Mouse (Mus musculus) v-Abl transformed pro-B cells (cell line): ENCODE measurements around the gene S100a5.

ENCODE experiments used
- in situ Hi-C, 2 experiments: fragments of 400-800 bp; cut with MboI; formaldehyde crosslinking; loops; one replicate each; pipeline ENCODE4 v1.15.1; 2025; ENCODE audit not compliant: unreplicated experiment in 2 of 2

The S100a5 gene

DNA sequence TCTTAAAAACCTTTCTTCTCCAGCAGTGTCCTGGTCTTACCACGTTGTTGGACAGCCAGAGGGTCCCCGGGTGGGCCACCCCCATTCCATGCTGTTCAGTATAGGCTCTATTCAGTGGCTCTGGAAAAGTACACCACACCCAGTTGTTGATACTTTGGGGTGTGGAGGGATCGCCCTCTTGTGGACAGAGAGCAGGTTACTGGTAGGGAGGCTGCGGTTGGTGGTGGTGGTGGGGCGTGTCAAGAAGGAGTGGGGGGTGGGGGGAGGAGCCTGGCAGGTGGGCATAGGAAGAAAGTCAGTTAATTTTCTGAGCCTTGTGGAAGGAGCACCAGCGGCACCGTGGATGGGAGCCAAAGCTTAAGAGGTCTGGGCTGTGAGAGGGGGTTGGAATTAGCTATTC is 7.1 kb downstream of the S100a5 start:
- in situ Hi-C loops: loop anchor here (5.0 to 25.0 kb wide), 4 partner anchors 33 to 403 kb away; partner anchors contain the start of genes Rab13 (in 1 of the 2) and Rps27 (in 1 of the 2)

DNA sequence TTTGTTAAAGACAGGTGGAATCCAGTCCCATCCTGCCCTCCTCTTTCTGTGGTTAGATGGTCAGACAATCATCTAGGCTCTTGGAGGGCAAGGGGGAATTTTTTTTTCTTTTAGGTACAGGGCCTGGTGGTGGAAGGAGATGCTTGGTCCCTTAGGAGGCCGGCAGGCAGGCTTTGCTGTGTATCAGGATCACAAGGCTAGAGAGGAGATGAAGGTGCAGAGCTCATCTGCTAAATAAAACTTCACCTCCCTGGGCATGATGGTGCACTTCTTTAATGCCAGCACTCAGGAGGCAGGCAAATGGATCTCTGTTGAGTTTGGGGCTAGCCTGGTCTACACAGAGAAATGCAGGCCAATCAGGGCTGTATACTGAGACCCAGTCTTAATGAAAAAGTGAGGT is 7.6 kb downstream of the S100a5 start:
- in situ Hi-C loops: loop anchor here (5.0 to 25.0 kb wide), 4 partner anchors 34 to 404 kb away; partner anchors contain the start of genes Rab13 (in 1 of the 2) and Rps27 (in 1 of the 2)

- in situ Hi-C loops: loop anchor here (5.0 to 25.0 kb wide), 4 partner anchors 35 to 405 kb away; partner anchors contain the start of genes Rab13 (in 1 of the 2) and Rps27 (in 1 of the 2)
Observed at GRCm38 (mm10) chr3:90617586-90617985, 9.3 kb downstream of the S100a5 start.

- in situ Hi-C loops: loop anchor here in 1 of 2 experiments (25.0 kb wide), 1 partner anchor 409 kb away; the partner anchor contains the start of genes Rab13 and Rps27
Observed at GRCm38 (mm10) chr3:90621552-90621951, 13.2 kb downstream of the S100a5 start.

- in situ Hi-C loops: loop anchor here in 1 of 2 experiments (25.0 kb wide), 1 partner anchor 411 kb away; the partner anchor contains the start of genes Rab13 and Rps27
Observed at GRCm38 (mm10) chr3:90623435-90624071, 15.2 kb downstream of the S100a5 start.

GRCm38 (mm10) chr3:90625496-90625895 is 17.2 kb downstream of the S100a5 start:
- in situ Hi-C loops: loop anchor here in 1 of 2 experiments (25.0 kb wide), 1 partner anchor 688 kb away; no protein-coding TSS in a partner anchor

- in situ Hi-C loops: loop anchor here in 1 of 2 experiments (25.0 kb wide), 1 partner anchor 689 kb away; no protein-coding TSS in a partner anchor
Observed at GRCm38 (mm10) chr3:90626266-90627021, 18.1 kb downstream of the S100a5 start.

GRCm38 (mm10) chr3:90627366-90627765 is 19.0 kb downstream of the S100a5 start:
- in situ Hi-C loops: loop anchor here in 1 of 2 experiments (25.0 kb wide), 1 partner anchor 690 kb away; no protein-coding TSS in a partner anchor

DNA sequence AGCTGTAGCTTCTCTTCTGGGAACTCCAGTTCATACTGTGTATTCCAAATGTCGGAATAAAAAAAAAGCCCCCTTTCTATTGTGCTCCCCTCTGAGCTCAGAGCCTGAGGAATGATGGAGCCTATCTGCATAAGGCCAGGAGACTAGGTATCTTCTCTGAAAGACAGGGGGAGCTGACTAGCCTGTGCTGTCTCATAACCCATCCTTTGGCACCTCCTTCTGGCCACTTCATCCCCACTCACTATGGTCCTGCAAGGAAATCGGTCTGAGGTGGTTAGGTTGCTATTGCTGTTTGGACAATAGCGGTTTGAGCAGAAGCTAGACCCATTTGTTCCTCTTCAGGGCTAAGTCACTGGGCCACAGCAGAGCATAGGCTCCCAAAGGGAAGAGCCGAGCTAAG is 19.5 kb downstream of the S100a5 start:
- in situ Hi-C loops: loop anchor here in 1 of 2 experiments (25.0 kb wide), 1 partner anchor 691 kb away; no protein-coding TSS in a partner anchor

DNA sequence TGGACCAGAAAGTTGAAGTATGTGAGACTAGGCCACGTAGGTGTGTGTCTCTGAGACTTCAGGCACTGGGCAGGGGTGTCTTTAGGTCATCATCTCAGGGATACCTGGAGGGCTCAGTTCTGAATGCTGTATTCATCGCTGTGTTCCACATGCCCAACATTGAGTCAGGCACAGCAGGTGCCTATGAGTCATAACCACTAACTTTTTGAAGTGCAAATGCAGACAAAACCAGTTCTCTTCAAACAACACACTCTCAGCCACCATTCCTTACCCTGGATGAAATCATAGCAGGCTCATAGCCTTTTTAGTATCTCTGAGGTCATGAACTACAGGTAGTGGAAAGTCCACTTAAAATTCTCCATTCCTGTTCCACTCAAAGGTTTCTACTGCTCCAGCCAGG is 21.0 kb downstream of the S100a5 start:
- in situ Hi-C loops: loop anchor here in 1 of 2 experiments (25.0 kb wide), 1 partner anchor 692 kb away; no protein-coding TSS in a partner anchor

GRCm38 (mm10) chr3:90631984-90632383 is 23.7 kb downstream of the S100a5 start:
- in situ Hi-C loops: loop anchor here in 1 of 2 experiments (25.0 kb wide), 1 partner anchor 695 kb away; no protein-coding TSS in a partner anchor

DNA sequence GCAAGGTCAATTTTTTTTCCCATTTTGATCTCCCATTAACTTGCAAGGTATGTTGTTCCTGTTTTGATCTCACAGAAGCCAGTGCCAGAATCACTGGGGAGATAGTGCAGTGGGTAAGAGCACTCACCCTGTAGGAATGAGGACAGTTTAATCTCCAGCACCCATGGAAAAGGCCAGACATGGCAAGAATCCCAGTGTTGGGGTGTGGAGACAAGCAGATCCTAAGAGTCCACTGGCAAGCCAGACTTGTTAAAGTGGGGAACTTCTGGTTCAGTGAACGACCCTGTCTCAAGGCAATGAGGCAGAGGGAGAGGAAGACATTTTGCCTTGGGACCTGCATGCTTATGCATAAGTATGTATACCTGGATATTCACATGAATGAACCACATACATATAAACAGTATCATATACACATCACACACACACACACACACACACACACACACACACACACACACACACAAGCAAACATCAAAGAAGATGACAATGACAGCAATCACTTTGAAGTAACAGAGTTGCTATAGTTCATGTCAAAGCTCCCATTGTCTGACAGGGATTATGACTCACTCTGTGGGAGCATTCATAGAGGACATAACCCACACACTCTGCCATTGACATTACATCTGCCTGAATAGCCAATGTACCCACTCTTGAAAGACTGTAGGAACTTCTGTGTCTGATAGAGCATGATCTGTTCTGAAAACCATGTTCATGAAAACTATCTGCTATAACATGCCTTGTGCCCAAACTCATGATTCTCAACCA is 30.4 kb downstream of the S100a5 start:
- in situ Hi-C loops: loop anchor here in 1 of 2 experiments (25.0 kb wide), 1 partner anchor 701 kb away; no protein-coding TSS in a partner anchor

DNA sequence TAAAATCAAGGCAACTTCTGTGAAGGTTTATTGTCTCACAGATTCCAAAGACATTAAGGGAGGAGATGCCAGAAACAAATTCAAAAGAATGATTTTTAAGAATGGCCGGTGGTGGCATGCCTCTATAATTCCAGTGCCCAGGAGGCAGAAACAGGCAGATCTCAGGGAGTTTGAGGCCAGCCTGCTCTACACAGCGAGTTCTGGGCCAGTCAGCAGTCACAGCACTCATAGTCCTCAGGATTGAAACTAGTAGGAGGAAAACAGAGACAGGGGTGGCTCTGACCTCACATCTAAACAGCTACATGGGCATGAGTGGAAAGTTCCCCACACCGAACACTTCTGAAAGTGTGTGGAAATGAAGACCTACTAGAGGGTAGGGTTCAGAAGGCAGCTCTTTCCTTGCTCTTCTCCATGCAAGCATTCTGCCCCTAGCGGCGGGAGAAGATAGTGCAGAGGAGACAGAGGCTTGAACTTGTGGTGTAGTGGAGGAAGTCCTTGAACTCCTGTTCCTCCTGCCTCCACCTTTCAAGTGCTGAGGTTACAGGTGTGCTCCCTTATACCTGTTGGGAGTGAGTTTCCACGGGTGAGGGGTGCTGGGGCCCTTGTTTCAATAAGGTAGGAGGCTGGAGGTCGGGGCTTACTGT is 31.3 kb downstream of the S100a5 start:
- in situ Hi-C loops: loop anchor here (10.0 to 25.0 kb wide), 4 partner anchors 225 to 702 kb away; partner anchors contain the start of gene Tpm3 (in 1 of the 2)

- in situ Hi-C loops: loop anchor here (10.0 to 25.0 kb wide), 4 partner anchors 226 to 704 kb away; partner anchors contain the start of gene Tpm3 (in 1 of the 2)
Observed at GRCm38 (mm10) chr3:90640981-90641380, 32.7 kb downstream of the S100a5 start.

GRCm38 (mm10) chr3:90644220-90644619 is 35.9 kb downstream of the S100a5 start:
- in situ Hi-C loops: loop anchor here (10.0 to 25.0 kb wide), 4 partner anchors 229 to 707 kb away; partner anchors contain the start of gene Tpm3 (in 1 of the 2)

- in situ Hi-C loops: loop anchor here (5.0 to 25.0 kb wide), 5 partner anchors 60 to 710 kb away; partner anchors contain the start of gene Tpm3 (in 1 of the 2)
Observed at GRCm38 (mm10) chr3:90647291-90647690, 39.0 kb downstream of the S100a5 start.

DNA sequence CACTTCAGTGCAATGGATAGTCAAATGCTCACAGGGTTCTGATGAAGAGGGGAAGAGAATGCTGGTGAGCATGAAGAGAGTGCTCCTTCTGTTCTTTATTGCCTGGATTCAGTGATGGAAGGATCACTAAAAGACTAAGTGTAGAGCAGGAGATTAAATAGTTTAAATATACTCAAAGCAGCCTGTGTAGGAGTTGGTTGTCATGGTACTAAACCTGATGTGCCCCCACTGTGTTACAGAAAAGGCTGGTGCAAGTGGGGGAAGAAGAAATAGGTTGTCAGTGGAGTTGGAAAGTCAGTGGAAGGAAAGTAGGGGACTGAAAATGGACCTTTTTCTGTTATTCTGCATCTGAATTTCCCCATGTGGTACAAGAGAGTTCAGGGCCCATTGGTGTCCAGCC is 40.7 kb downstream of the S100a5 start:
- in situ Hi-C loops: loop anchor here (5.0 to 25.0 kb wide), 5 partner anchors 62 to 712 kb away; partner anchors contain the start of gene Tpm3 (in 1 of the 2)

DNA sequence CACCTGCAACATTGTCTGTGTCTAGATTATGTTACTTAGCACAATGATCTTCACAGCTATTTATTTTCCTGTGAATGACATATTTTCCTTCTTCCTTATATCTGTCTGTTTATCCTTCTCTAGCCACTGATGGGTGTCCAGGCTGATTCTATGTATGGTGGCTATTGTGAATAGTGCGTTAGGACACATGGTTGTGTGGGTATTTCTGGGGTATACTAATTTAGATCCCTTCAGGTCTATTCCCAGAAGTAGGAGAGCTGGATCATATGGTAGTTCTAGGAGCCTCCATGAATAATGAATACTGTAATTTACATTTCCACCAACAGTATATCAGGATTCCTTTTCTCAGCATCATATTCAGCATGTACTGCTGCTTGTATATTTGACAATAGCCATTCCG is 41.5 kb downstream of the S100a5 start:
- in situ Hi-C loops: loop anchor here (5.0 to 25.0 kb wide), 7 partner anchors 63 to 1113 kb away; partner anchors contain the start of gene Tpm3 (in 1 of the 2)
